In the genomic region with DNA sequence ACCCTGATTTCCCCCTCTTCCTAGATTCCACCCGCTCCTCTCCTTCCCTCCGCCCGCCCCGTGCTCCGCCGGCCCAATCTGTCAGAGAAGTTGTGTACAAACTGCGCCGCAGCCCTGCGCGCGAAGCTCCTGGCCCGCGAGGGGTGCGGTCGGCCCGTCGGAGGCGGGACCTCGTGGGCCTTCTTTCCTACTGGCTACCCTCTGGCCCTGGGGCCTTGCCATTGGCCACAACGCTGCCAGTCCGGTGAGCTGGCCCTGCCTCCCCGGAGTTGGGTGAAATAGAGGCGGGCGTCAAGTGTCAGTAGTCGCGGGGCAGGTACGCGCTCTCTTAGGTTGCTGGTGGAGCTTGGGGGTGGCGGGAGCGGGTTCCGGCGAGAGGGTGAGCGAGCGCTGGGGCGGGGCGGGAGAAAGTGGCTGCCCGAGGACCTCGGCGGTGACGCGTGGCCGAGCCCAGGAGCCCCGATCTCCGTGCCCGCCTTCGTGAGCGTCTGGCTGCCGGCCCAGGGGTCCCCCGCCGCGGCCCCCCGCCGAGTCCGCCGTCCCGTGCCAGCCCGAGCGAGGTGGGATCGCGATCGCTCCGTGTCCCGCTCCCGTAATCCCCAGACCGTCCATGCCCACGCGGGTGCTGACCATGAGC, we compare ENCODE assay signal across 8 mouse cellular contexts. TPM values are rescaled to one million over a fixed set of nuclear protein-coding genes. Genes with fewer than 3 reads are reported as not detected.
A peak's percentile ranks its signal among the peaks of the same experiment; 100 is the strongest.
DNase-seq lines count a peak whose midpoint lies in the region; ATAC-seq and TF ChIP-seq lines count a peak whose summit lies in the region.

A gene (plus strand): TSS at position 307 of the 637 bp plus-strand sequence.

- under 1% methylated on average over 67 of the region's 67 CpGs for WGBS in hindbrain, embryonic 10.5 days
- WGBS in lung, embryonic 15.5 days, result under 1% methylated on average over 66 of the region's 67 CpGs
- 1% methylated on average over 66 of the region's 67 CpGs for WGBS in thymus, adult 2 months

- peak within 1 kb of the TSS; percentile 99 for H3K4me2 ChIP-seq in lung, embryonic 15.5 days

- H3K36me3 ChIP-seq in hindbrain, embryonic 10.5 days, result no peaks in the 10 kb centered on the region
- no peaks in the 10 kb centered on the region for H3K36me3 ChIP-seq in lung, embryonic 15.5 days
- no peaks in the 10 kb centered on the region for H3K36me3 ChIP-seq in thymus, adult 2 months (ENCODE audit: control insufficient read depth, insufficient read depth, low read length)

- peak; percentile 99 for ATAC-seq in lung, embryonic 15.5 days (ENCODE audit: borderline replicate concordance, extremely low read depth, low FRiP score, low TSS enrichment)

- 0 out of 2 replicates have a peak, but pooled peaks have one; percentile 21 for TF ChIP-seq POLR2A in thymus, adult 2 months (IDR thresholded peaks at IDR 0.05; ENCODE audit: control insufficient read depth, extremely low read depth, insufficient read depth, low read length, poor library complexity)

- peak within 1 kb of the TSS; percentile 74 for H3K4me3 ChIP-seq in hindbrain, embryonic 10.5 days
- peak within 1 kb of the TSS; percentile 82 for H3K4me3 ChIP-seq in lung, embryonic 15.5 days
- peak within 1 kb of the TSS; percentile 49 for H3K4me3 ChIP-seq in thymus, adult 2 months (ENCODE audit: control insufficient read depth, insufficient read depth, low read length)

- TF ChIP-seq CTCF in thymus, adult 2 months (IDR thresholded peaks at IDR 0.05; ENCODE audit: borderline replicate concordance, control insufficient read depth, extremely low read depth, insufficient read depth, low read length, poor library complexity), result 0 out of 2 replicates have a peak, but pooled peaks have one; percentile 40

- peak within 1 kb of the TSS; percentile 82 for H3K27ac ChIP-seq in hindbrain, embryonic 10.5 days
- H3K27ac ChIP-seq in lung, embryonic 15.5 days, result peak within 1 kb of the TSS; percentile 85
- H3K27ac ChIP-seq in thymus, adult 2 months (ENCODE audit: control insufficient read depth, insufficient read depth, low read length), result no peak within 1 kb of the TSS

- H3K9me3 ChIP-seq in hindbrain, embryonic 10.5 days, result no peaks in the 10 kb centered on the region
- H3K9me3 ChIP-seq in lung, embryonic 15.5 days, result no peaks in the 10 kb centered on the region

- peak within 1 kb of the TSS; percentile 71 for H3K9ac ChIP-seq in lung, embryonic 15.5 days

- DNase-seq in NIH3T3 (ENCODE audit: low read depth), result peak; percentile 96
- DNase-seq in cerebellum, adult 9-11 months, result peak; percentile 72
- DNase-seq in frontal cortex, adult 2 months (ENCODE audit: extremely low spot score in 1 of 2, low spot score in 1 of 2), result peak; percentile 90 to 93
- peak; percentile 90 for DNase-seq in hindbrain, embryonic 10.5 days (ENCODE audit: low spot score)
- peak; percentile 45 for DNase-seq in layer of hippocampus, adult 9-10 months (ENCODE audit: low spot score)
- DNase-seq in ovary, adult 18-20 months (ENCODE audit: low spot score), result peak; percentile 93
- DNase-seq in thymus, adult 2 months, result peak; percentile 77

- H3K4me1 ChIP-seq in hindbrain, embryonic 10.5 days (replicated peaks), result peaks cover 14% of the 10 kb centered on the region; the same call in 1 of the 2 replicates
- peaks cover 17% of the 10 kb centered on the region for H3K4me1 ChIP-seq in lung, embryonic 15.5 days
- peaks cover 10% of the 10 kb centered on the region for H3K4me1 ChIP-seq in thymus, adult 2 months (replicated peaks; ENCODE audit: control insufficient read depth, insufficient read depth, low read length)

- H3K27me3 ChIP-seq in hindbrain, embryonic 10.5 days (ENCODE audit: insufficient read depth, poor library complexity, severe bottlenecking), result peaks cover 65% of the 10 kb centered on the region
- H3K27me3 ChIP-seq in lung, embryonic 15.5 days, result peaks cover 25% of the 10 kb centered on the region
- H3K27me3 ChIP-seq in thymus, adult 2 months (ENCODE audit: control insufficient read depth, insufficient read depth, low read length), result peaks cover 10% of the 10 kb centered on the region; the same call in 1 of the 2 replicates

RNA-seq across cellular contexts. Expression of the gene that starts here (rescaled TPM):
- polyA plus RNA-seq in frontal cortex, adult 2 months (2012; rRNA removed), result 5.0 and 5.6 TPM in 2 replicates
- 1.3 and 1.6 TPM in 2 replicates for polyA plus RNA-seq in hindbrain, embryonic 10.5 days (2016; fragmentation: Nextera tagmentation; extraction: Ambion mirVana)
- polyA plus RNA-seq in lung, embryonic 15.5 days (2015; fragmentation: Nextera tagmentation; extraction: Ambion mirVana), result 24.6 and 25.5 TPM in 2 replicates
- 2.2 and 2.8 TPM in 2 replicates for polyA plus RNA-seq in thymus, adult 2 months (2012; rRNA removed)

Comparison
In these comparisons a context has a peak if more than half of its experiments do, and no peak if none do; other contexts are left out.
1. DNase-seq: peak in every context shown above with its lines; median percentile 96 in NIH3T3; 93 in ovary, adult 18-20 months; 92 in frontal cortex, adult 2 months; 90 in hindbrain, embryonic 10.5 days; 77 in thymus, adult 2 months; 72 in cerebellum, adult 9-11 months; 45 in layer of hippocampus, adult 9-10 months.